Mouse (Mus musculus) lung, embryonic 15.5 days (tissue): ENCODE measurements at regions not wholly inside any gene's neighbourhood (a gene's known extent, or its start where the extent isn't known, plus 50 kb on each side); places are given as distances from the start of the nearest gene placed in this dataset.
"Not testable (repeated sequence)": the region's sequence is repeated elsewhere in the genome, so short reads cannot be mapped to it uniquely, and the experiment has no call there.

ENCODE experiments used
- ATAC-seq: fragments of 200-750 bp; cut with Nextera tagmentation; 2 replicates; pipeline ENCODE4 v1.8.0; 2017; ENCODE audit warnings: moderate number of reproducible peaks, borderline replicate concordance; ENCODE audit not compliant: low FRiP score, low TSS enrichment; ENCODE audit errors: extremely low read depth
- H3K27ac ChIP-seq: fragments of 300-500 bp; sonication (generic); 2 replicates; pipeline ENCODE4 v1.5.1; 2015; ENCODE audit warnings: moderate library complexity, mild to moderate bottlenecking, inconsistent platforms
- H3K27me3 ChIP-seq: fragments of 300-500 bp; sonication (generic); 2 replicates; pipeline ENCODE4 v1.6.1; 2015; ENCODE audit warnings: inconsistent platforms
- H3K36me3 ChIP-seq: fragments of 300-500 bp; sonication (generic); 2 replicates; pipeline ENCODE4 v1.6.1; 2015; ENCODE audit warnings: inconsistent platforms
- H3K4me1 ChIP-seq: fragments of 300-500 bp; sonication (generic); 2 replicates; pipeline ENCODE4 v1.6.1; 2015; ENCODE audit warnings: inconsistent platforms
- H3K4me2 ChIP-seq: fragments of 300-500 bp; sonication (generic); 2 replicates; pipeline ENCODE4 v1.6.1; 2015; ENCODE audit warnings: inconsistent platforms, mild to moderate bottlenecking, moderate library complexity
- H3K4me3 ChIP-seq: fragments of 300-500 bp; sonication (generic); 2 replicates; pipeline ENCODE4 v1.5.1; 2015; ENCODE audit warnings: mild to moderate bottlenecking, inconsistent platforms
- H3K9ac ChIP-seq: fragments of 300-500 bp; sonication (generic); 2 replicates; pipeline ENCODE4 v1.6.1; 2015; ENCODE audit warnings: inconsistent platforms
- H3K9me3 ChIP-seq: fragments of 300-500 bp; sonication (generic); 2 replicates; pipeline ENCODE4 v1.6.1; 2016; ENCODE audit warnings: inconsistent platforms
- WGBS: fragments of 180-500 bp; shearing (Covaris S2); methylation state at CpG from one replicate; pipeline ENCODE4 v1.1.7; 2015; 5-methylcytosine and 5-hydroxymethylcytosine counted together

- peak; percentile 55 for ATAC-seq
- no peak overlapping the region for H3K9ac ChIP-seq
- WGBS = 25% methylated on average over 19 of the region's 19 CpGs
- H3K4me2 ChIP-seq = no peak overlapping the region
- H3K9me3 ChIP-seq = no peaks in the 10 kb centered on the region
- H3K4me3 ChIP-seq = no peak overlapping the region
- H3K27ac ChIP-seq = no peak overlapping the region
- H3K27me3 ChIP-seq = no peaks in the 10 kb centered on the region
- H3K4me1 ChIP-seq = peaks cover 24% of the 10 kb centered on the region
- no peaks in the 10 kb centered on the region for H3K36me3 ChIP-seq
Measured at GRCm38 (mm10) chr1:59422981-59423941, 59.0 kb upstream of the Fzd7 start.

- H3K4me3 ChIP-seq, ATAC-seq, H3K27ac ChIP-seq, H3K27me3 ChIP-seq, H3K9me3 ChIP-seq, H3K36me3 ChIP-seq, H3K4me2 ChIP-seq, H3K9ac ChIP-seq: not testable (repeated sequence)
- H3K4me1 ChIP-seq = peaks cover 24% of the 10 kb centered on the region
- WGBS = 97% methylated on average over 1 of the region's 1 CpGs
Measured at GRCm38 (mm10) chr1:59425771-59426170, 56.5 kb upstream of the Fzd7 start.

GRCm38 (mm10) chr1:59426346-59427203, 55.6 kb upstream of the Fzd7 start:
- no peak for ATAC-seq
- H3K4me2 ChIP-seq = no peak overlapping the region
- H3K9me3 ChIP-seq = no peaks in the 10 kb centered on the region
- H3K4me3 ChIP-seq = no peak overlapping the region
- no peak overlapping the region for H3K9ac ChIP-seq
- WGBS = 35% methylated on average over 10 of the region's 10 CpGs
- no peaks in the 10 kb centered on the region for H3K36me3 ChIP-seq
- H3K4me1 ChIP-seq = peaks cover 24% of the 10 kb centered on the region
- no peak overlapping the region for H3K27ac ChIP-seq
- H3K27me3 ChIP-seq = no peaks in the 10 kb centered on the region

GRCm38 (mm10) chr1:59427204-59427557, 55.0 kb upstream of the Fzd7 start:
- Histone ChIP-seq H3K9me3 (no peaks in the 10 kb centered on the region), H3K4me3 (no peak overlapping the region), H3K4me1 (peaks cover 24% of the 10 kb centered on the region), H3K36me3 (no peaks in the 10 kb centered on the region), H3K9ac (no peak overlapping the region), H3K4me2 (no peak overlapping the region), H3K27me3 (no peaks in the 10 kb centered on the region), H3K27ac (no peak overlapping the region)
- WGBS = 61% methylated on average over 5 of the region's 5 CpGs
- ATAC-seq = no peak

GRCm38 (mm10) chr1:59429289-59429688, 52.9 kb upstream of the Fzd7 start:
- H3K27ac ChIP-seq = no peak overlapping the region
- H3K9ac ChIP-seq = no peak overlapping the region
- no peaks in the 10 kb centered on the region for H3K36me3 ChIP-seq
- H3K27me3 ChIP-seq = no peaks in the 10 kb centered on the region
- 80% methylated on average over 4 of the region's 4 CpGs for WGBS
- no peaks in the 10 kb centered on the region for H3K9me3 ChIP-seq
- H3K4me2 ChIP-seq = no peak overlapping the region
- H3K4me3 ChIP-seq = no peak overlapping the region
- H3K4me1 ChIP-seq = peaks cover 15% of the 10 kb centered on the region
- ATAC-seq = no peak

- Histone ChIP-seq H3K4me3 (no peak overlapping the region), H3K36me3 (no peaks in the 10 kb centered on the region), H3K27ac (no peak overlapping the region), H3K27me3 (no peaks in the 10 kb centered on the region), H3K9me3 (no peaks in the 10 kb centered on the region), H3K9ac (no peak overlapping the region), H3K4me2 (no peak overlapping the region), H3K4me1 (peaks cover 19% of the 10 kb centered on the region)
- no peak for ATAC-seq
- 69% methylated on average over 3 of the region's 3 CpGs for WGBS
Measured at GRCm38 (mm10) chr1:59430234-59430633, 52.0 kb upstream of the Fzd7 start.

- Histone ChIP-seq H3K9ac (no peak overlapping the region), H3K9me3 (no peaks in the 10 kb centered on the region), H3K27me3 (no peaks in the 10 kb centered on the region), H3K36me3 (no peaks in the 10 kb centered on the region), H3K27ac (no peak overlapping the region), H3K4me2 (no peak overlapping the region), H3K4me1 (peaks cover 19% of the 10 kb centered on the region), H3K4me3 (no peak overlapping the region)
- 72% methylated on average over 6 of the region's 6 CpGs for WGBS
- no peak for ATAC-seq
Measured at GRCm38 (mm10) chr1:59430886-59431486, 51.2 kb upstream of the Fzd7 start.
